ENCODE assay signal across 12 mouse cellular contexts in the genomic region with DNA sequence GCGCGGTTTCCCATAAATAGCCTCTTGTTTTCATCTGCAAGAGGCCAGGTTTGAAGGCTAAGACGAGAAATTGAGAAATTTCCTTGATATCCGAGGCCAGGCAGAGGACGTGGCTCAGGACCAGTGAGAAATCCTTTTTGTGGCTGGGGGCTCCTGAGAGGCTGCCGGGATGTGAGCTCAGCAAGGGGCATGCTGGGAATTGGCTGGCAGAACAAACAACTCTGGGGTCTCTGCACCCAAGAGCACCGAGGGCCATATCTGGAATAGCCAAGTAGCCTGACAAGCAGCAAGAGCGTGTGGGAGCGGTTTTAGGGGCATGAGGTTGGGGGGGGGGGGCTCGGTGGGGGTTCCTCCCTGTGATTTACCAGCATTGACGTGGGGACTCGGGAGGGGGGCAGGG.
DNase-seq lines count a peak whose midpoint lies in the region; ATAC-seq and TF ChIP-seq lines count a peak whose summit lies in the region.
"Had no signal": no experiment of that assay in that cellular context is flagged by ENCODE, and none has a peak within 500 bp of the region (broad histone marks: within the 10 kb centered on the region; RNA-seq: fewer than 3 reads in every experiment).

No protein-coding gene starts in this region.

- H3K4me1 ChIP-seq in heart, embryonic 13.5 days: peaks cover 37% of the 10 kb centered on the region
- H3K4me1 ChIP-seq in stomach, embryonic 14.5 days (ENCODE audit: control insufficient read depth, insufficient read depth, low read length): peaks cover 22% of the 10 kb centered on the region; the same call in 1 of the 2 replicates
- no peaks in the 10 kb centered on the region for H3K4me1 ChIP-seq in stomach, postnatal 0 days (replicated peaks; ENCODE audit: control insufficient read depth, insufficient read depth)
- H3K4me1 ChIP-seq in limb, embryonic 10.5 days: peaks cover 59% of the 10 kb centered on the region

- no peaks in the 10 kb centered on the region for H3K9me3 ChIP-seq in heart, embryonic 13.5 days
- no peaks in the 10 kb centered on the region for H3K9me3 ChIP-seq in stomach, embryonic 14.5 days (ENCODE audit: control insufficient read depth, low read depth, low read length)
- no peaks in the 10 kb centered on the region for H3K9me3 ChIP-seq in stomach, postnatal 0 days (ENCODE audit: control insufficient read depth, low read length)
- no peaks in the 10 kb centered on the region for H3K9me3 ChIP-seq in limb, embryonic 10.5 days (replicated peaks)
- H3K9me3 ChIP-seq: liver, embryonic 13.5 days had no signal

- no peak for TF ChIP-seq CTCF in stomach, postnatal 0 days (IDR thresholded peaks at IDR 0.05; ENCODE audit: low read depth)

- no peak for DNase-seq in heart, postnatal 36 days
- no peak for DNase-seq in stomach, postnatal 0 days (ENCODE audit: low spot score)
- DNase-seq in limb, embryonic 10.5 days (ENCODE audit: low spot score): peak; percentile 41
- DNase-seq in layer of hippocampus, postnatal 14 days (ENCODE audit: low spot score in 2 of 2): no peak
- no peak for DNase-seq in cerebellum, adult 11-12 months
- DNase-seq: cerebellum, adult 8-10 months; liver, embryonic 13.5 days; lung, postnatal 4 days; right cerebral cortex, postnatal 25 days; thymus, postnatal 14 days had no signal

- no peak for TF ChIP-seq EP300 in stomach, postnatal 0 days (optimal IDR thresholded peaks at IDR 0.05)

- no peaks in the 10 kb centered on the region for H3K27me3 ChIP-seq in heart, embryonic 13.5 days (replicated peaks)
- H3K27me3 ChIP-seq in stomach, embryonic 14.5 days (ENCODE audit: control insufficient read depth, insufficient read depth, low read length): no peaks in the 10 kb centered on the region
- H3K27me3 ChIP-seq in stomach, postnatal 0 days (ENCODE audit: control insufficient read depth, insufficient read depth, low read length): no peaks in the 10 kb centered on the region
- H3K27me3 ChIP-seq in limb, embryonic 10.5 days (ENCODE audit: low read depth, poor library complexity, severe bottlenecking): no peaks in the 10 kb centered on the region
- H3K27me3 ChIP-seq: liver, embryonic 13.5 days had no signal

- 0 out of 2 replicates have a peak overlapping the region, but pooled peaks have one; percentile 16 for H3K4me2 ChIP-seq in heart, embryonic 13.5 days
- no peak overlapping the region for H3K4me2 ChIP-seq in stomach, embryonic 14.5 days (replicated peaks; ENCODE audit: low read depth, low read length)
- no peak overlapping the region for H3K4me2 ChIP-seq in stomach, postnatal 0 days (replicated peaks; ENCODE audit: low read depth)
- H3K4me2 ChIP-seq: liver, embryonic 13.5 days had no signal

- H3K9ac ChIP-seq in heart, embryonic 13.5 days: no peak overlapping the region
- no peak overlapping the region for H3K9ac ChIP-seq in stomach, embryonic 14.5 days (replicated peaks; ENCODE audit: low read depth, low read length)
- H3K9ac ChIP-seq in stomach, postnatal 0 days (ENCODE audit: low read length): no peak overlapping the region
- H3K9ac ChIP-seq: liver, embryonic 13.5 days had no signal

- 63% methylated on average over 12 of the region's 12 CpGs for WGBS in heart, embryonic 13.5 days
- 69% methylated on average over 12 of the region's 12 CpGs for WGBS in stomach, embryonic 14.5 days
- WGBS in stomach, postnatal 0 days: 56% methylated on average over 12 of the region's 12 CpGs
- WGBS in limb, embryonic 10.5 days: 54% methylated on average over 12 of the region's 12 CpGs

- intact Hi-C loops in heart, postnatal 36 days (cut with DNase I): no loop called here

- no peak overlapping the region for H3K27ac ChIP-seq in heart, embryonic 13.5 days (replicated peaks)
- H3K27ac ChIP-seq in stomach, embryonic 14.5 days (ENCODE audit: low read length): peak overlapping the region; percentile 21; the same call in 1 of the 2 replicates
- no peak overlapping the region for H3K27ac ChIP-seq in stomach, postnatal 0 days (replicated peaks)
- H3K27ac ChIP-seq in limb, embryonic 10.5 days: peak overlapping the region; percentile 79
- H3K27ac ChIP-seq: liver, embryonic 13.5 days had no signal

- no peak overlapping the region for H3K4me3 ChIP-seq in heart, embryonic 13.5 days
- no peak overlapping the region for H3K4me3 ChIP-seq in stomach, embryonic 14.5 days (ENCODE audit: low read depth, low read length)
- no peak overlapping the region for H3K4me3 ChIP-seq in stomach, postnatal 0 days (ENCODE audit: low read depth, low read length)
- H3K4me3 ChIP-seq in limb, embryonic 10.5 days: 0 out of 2 replicates have a peak overlapping the region, but pooled peaks have one; percentile 9
- H3K4me3 ChIP-seq: liver, embryonic 13.5 days had no signal

- no peak for ATAC-seq in heart, embryonic 13.5 days (ENCODE audit: extremely low read depth, insufficient number of reproducible peaks, low FRiP score, low TSS enrichment)
- no peak for ATAC-seq in stomach, embryonic 14.5 days (ENCODE audit: insufficient number of reproducible peaks, insufficient read depth, low FRiP score, low read depth)
- no peak for ATAC-seq in stomach, postnatal 0 days (ENCODE audit: low FRiP score, low TSS enrichment)

- H3K36me3 ChIP-seq in heart, embryonic 13.5 days: no peaks in the 10 kb centered on the region
- H3K36me3 ChIP-seq in stomach, embryonic 14.5 days (ENCODE audit: control insufficient read depth, insufficient read depth, low read length): no peaks in the 10 kb centered on the region
- H3K36me3 ChIP-seq in stomach, postnatal 0 days (ENCODE audit: control insufficient read depth, insufficient read depth, low read length): no peaks in the 10 kb centered on the region
- 0 out of 2 replicates have a peak, but pooled peaks cover 6% of the 10 kb centered on the region for H3K36me3 ChIP-seq in limb, embryonic 10.5 days
- H3K36me3 ChIP-seq: liver, embryonic 13.5 days had no signal

Comparison
In these comparisons a context has a peak if more than half of its experiments do, and no peak if none do; other contexts are left out.
1. H3K27ac ChIP-seq: peak in stomach, embryonic 14.5 days (single experiment) and limb, embryonic 10.5 days (single experiment); none in heart, embryonic 13.5 days (single experiment) and stomach, postnatal 0 days (single experiment).